Mouse (Mus musculus) forebrain, embryonic 13.5 days (tissue): ENCODE data around the gene Ecpas. TPM values are rescaled to one million over a fixed set of nuclear protein-coding genes. Genes with fewer than 3 reads are reported as not detected.

Source experiments
- ATAC-seq: fragments of 200-750 bp; cut with Nextera tagmentation; 2 replicates; pipeline ENCODE4 v1.8.0; 2017
- H3K27ac ChIP-seq: fragments of 300-500 bp; sonication (generic); 2 replicates; pipeline ENCODE4 v1.5.1; 2015; ENCODE audit warnings: inconsistent platforms, mild to moderate bottlenecking, moderate library complexity
- H3K27me3 ChIP-seq: fragments of 300-500 bp; sonication (generic); 2 replicates; pipeline ENCODE4 v1.6.1; 2015; ENCODE audit warnings: mild to moderate bottlenecking, inconsistent platforms
- H3K36me3 ChIP-seq: fragments of 300-500 bp; sonication (generic); 2 replicates; pipeline ENCODE4 v1.6.1; 2015; ENCODE audit warnings: mild to moderate bottlenecking, inconsistent platforms; ENCODE audit not compliant: poor library complexity, severe bottlenecking
- H3K4me1 ChIP-seq: fragments of 300-500 bp; sonication (generic); 2 replicates; pipeline ENCODE4 v1.6.1; 2015; ENCODE audit warnings: inconsistent platforms
- H3K4me2 ChIP-seq: fragments of 300-500 bp; sonication (generic); 2 replicates; pipeline ENCODE4 v1.6.1; 2015; ENCODE audit warnings: inconsistent platforms, mild to moderate bottlenecking, moderate library complexity
- H3K4me3 ChIP-seq: fragments of 300-500 bp; sonication (generic); 2 replicates; pipeline ENCODE4 v1.5.1; 2015; ENCODE audit warnings: mild to moderate bottlenecking, inconsistent platforms
- H3K9ac ChIP-seq: fragments of 300-500 bp; sonication (generic); 2 replicates; pipeline ENCODE4 v1.6.1; 2015; ENCODE audit warnings: mild to moderate bottlenecking, inconsistent platforms
- H3K9me3 ChIP-seq: fragments of 300-500 bp; sonication (generic); replicated peaks from 2 replicates; pipeline ENCODE4 v1.6.1; 2016; ENCODE audit warnings: inconsistent platforms
- WGBS: fragments of 180-500 bp; shearing (Covaris S2); methylation state at CpG from one replicate; pipeline ENCODE4 v1.1.7; 2015; 5-methylcytosine and 5-hydroxymethylcytosine counted together
- polyA plus RNA-seq: library from polyadenylated mRNA; unstranded; fragments of >200 nt; fragmentation: Nextera tagmentation; extraction: Ambion mirVana; gene quantifications from 2 replicates; pipeline ENCODE4 v1.2.1, GENCODE M21; 2015

The Ecpas gene
- polyA plus RNA-seq, 1 experiment from 2014 or later: 24.7 TPM

GRCm38 (mm10) chr4:58907453-58907852 lies 5.1 kb downstream of the Ecpas start:
- no peak for ATAC-seq
- no peaks in the 10 kb centered on the region for H3K36me3 ChIP-seq
- H3K4me1 ChIP-seq: peaks cover 20% of the 10 kb centered on the region
- H3K4me2 ChIP-seq: no peak overlapping the region
- H3K27ac ChIP-seq: no peak overlapping the region
- WGBS: 97% methylated on average over 1 of the region's 1 CpGs
- H3K27me3 ChIP-seq: no peaks in the 10 kb centered on the region
- no peak overlapping the region for H3K4me3 ChIP-seq
- no peak overlapping the region for H3K9ac ChIP-seq
- H3K9me3 ChIP-seq: no peaks in the 10 kb centered on the region

DNA sequence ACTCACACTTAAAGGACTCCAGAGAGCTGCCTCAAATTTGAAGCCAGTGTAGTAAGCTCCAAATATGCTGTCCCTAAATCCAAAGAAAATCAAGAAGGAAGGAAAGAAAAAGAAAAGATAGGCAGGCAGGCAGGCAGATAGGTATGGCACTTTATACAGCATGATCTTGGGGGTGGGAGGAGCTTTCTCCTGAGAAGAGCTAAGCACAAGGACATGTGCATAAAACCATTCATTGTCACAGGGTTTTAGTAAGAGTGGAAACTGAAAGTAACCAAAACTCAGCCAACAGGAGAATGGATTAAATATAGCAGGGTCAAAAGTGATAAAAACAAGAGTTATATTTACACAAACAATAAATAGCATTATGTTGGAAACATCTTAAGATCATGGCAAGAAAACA lies 14.2 kb downstream of the Ecpas start:
- Histone ChIP-seq H3K4me2 (no peak overlapping the region), H3K27me3 (no peaks in the 10 kb centered on the region), H3K36me3 (no peaks in the 10 kb centered on the region), H3K4me1 (peaks cover 9% of the 10 kb centered on the region), H3K4me3 (no peak overlapping the region), H3K27ac (no peak overlapping the region), H3K9me3 (no peaks in the 10 kb centered on the region), H3K9ac (no peak overlapping the region)
- no peak for ATAC-seq

- Histone ChIP-seq H3K4me3 (no peak overlapping the region), H3K4me1 (no peaks in the 10 kb centered on the region), H3K9me3 (no peaks in the 10 kb centered on the region), H3K4me2 (no peak overlapping the region), H3K9ac (no peak overlapping the region), H3K36me3 (no peaks in the 10 kb centered on the region), H3K27ac (no peak overlapping the region), H3K27me3 (no peaks in the 10 kb centered on the region)
- WGBS: 71% methylated on average over 4 of the region's 4 CpGs
- ATAC-seq: no peak
Measured at GRCm38 (mm10) chr4:58897436-58897835, 15.1 kb downstream of the Ecpas start.

DNA sequence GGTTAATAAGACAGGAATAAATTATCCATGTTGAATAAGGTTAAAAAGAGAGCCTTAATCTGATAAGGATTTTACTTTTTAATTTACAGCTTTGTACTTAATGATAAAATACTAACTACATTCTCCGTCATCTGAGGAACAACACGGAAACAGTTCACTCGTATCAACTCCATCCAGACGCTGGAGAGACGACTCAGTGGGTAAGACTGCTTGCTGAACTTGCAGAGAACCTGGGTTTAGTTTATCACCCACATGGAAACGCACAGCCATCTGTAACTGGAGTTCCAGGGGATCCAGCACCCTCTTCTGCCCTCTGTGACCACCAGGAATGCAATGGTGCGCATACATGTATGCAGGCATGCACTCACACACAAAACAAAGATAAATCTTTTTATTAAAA lies 18.1 kb downstream of the Ecpas start:
- no peak for ATAC-seq
- H3K4me3 ChIP-seq: no peak overlapping the region
- H3K4me1 ChIP-seq: no peaks in the 10 kb centered on the region
- H3K4me2 ChIP-seq: no peak overlapping the region
- WGBS: 90% methylated on average over 7 of the region's 7 CpGs
- no peaks in the 10 kb centered on the region for H3K27me3 ChIP-seq
- H3K27ac ChIP-seq: no peak overlapping the region
- H3K9me3 ChIP-seq: no peaks in the 10 kb centered on the region
- no peak overlapping the region for H3K9ac ChIP-seq
- no peaks in the 10 kb centered on the region for H3K36me3 ChIP-seq

GRCm38 (mm10) chr4:58890035-58890782 lies 22.3 kb downstream of the Ecpas start:
- H3K9ac ChIP-seq: no peak overlapping the region
- WGBS: 95% methylated on average over 4 of the region's 4 CpGs
- H3K36me3 ChIP-seq: no peaks in the 10 kb centered on the region
- H3K4me1 ChIP-seq: no peaks in the 10 kb centered on the region
- H3K4me2 ChIP-seq: no peak overlapping the region
- ATAC-seq: no peak
- no peaks in the 10 kb centered on the region for H3K9me3 ChIP-seq
- H3K27ac ChIP-seq: no peak overlapping the region
- no peaks in the 10 kb centered on the region for H3K27me3 ChIP-seq
- H3K4me3 ChIP-seq: no peak overlapping the region

DNA sequence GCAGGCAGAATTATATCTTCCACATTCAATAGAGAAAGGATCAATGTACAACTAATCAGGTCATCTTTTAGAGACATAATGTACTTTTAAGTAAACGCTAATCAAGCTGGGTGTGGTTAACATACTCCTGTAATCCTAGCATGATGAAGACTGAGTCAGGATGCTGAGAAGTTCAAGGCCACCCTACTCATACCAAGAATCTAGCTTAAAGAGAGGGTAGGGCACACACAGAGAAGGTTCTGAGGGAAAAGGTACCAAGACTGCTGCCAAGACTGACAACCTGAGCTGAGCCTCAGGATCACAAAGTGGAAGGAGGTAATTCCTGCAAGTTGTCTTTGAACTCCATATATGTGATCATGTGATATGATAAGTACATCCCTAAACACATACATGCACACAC lies 24.0 kb downstream of the Ecpas start:
- Histone ChIP-seq H3K27me3 (no peaks in the 10 kb centered on the region), H3K4me3 (no peak overlapping the region), H3K27ac (no peak overlapping the region), H3K36me3 (no peaks in the 10 kb centered on the region), H3K4me1 (no peaks in the 10 kb centered on the region), H3K9me3 (no peaks in the 10 kb centered on the region), H3K4me2 (no peak overlapping the region), H3K9ac (no peak overlapping the region)
- ATAC-seq: no peak
- WGBS: 95% methylated on average over 1 of the region's 1 CpGs

DNA sequence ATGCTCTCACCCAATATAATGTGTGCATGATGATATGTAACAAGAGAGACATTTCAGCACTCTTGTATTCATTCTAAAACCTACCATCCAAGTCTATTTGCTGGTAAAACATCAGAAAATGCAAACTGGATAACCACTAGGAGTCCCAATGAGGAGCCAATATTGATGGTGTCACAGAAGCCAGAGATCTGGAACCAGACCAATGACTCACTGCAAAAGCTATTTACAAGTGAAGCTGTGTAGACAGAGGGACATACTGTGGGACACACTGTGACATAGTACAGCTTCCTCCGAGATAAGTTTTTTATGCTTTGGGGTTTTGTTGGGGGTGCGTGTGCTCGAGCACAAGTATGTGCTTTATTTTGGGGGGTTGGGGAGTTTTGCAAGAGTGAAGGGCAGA lies 24.9 kb downstream of the Ecpas start:
- H3K36me3 ChIP-seq: no peaks in the 10 kb centered on the region
- ATAC-seq: no peak
- no peak overlapping the region for H3K9ac ChIP-seq
- no peaks in the 10 kb centered on the region for H3K4me1 ChIP-seq
- H3K27ac ChIP-seq: no peak overlapping the region
- H3K9me3 ChIP-seq: no peaks in the 10 kb centered on the region
- H3K27me3 ChIP-seq: no peaks in the 10 kb centered on the region
- WGBS: 94% methylated on average over 3 of the region's 3 CpGs
- H3K4me2 ChIP-seq: no peak overlapping the region
- H3K4me3 ChIP-seq: no peak overlapping the region

DNA sequence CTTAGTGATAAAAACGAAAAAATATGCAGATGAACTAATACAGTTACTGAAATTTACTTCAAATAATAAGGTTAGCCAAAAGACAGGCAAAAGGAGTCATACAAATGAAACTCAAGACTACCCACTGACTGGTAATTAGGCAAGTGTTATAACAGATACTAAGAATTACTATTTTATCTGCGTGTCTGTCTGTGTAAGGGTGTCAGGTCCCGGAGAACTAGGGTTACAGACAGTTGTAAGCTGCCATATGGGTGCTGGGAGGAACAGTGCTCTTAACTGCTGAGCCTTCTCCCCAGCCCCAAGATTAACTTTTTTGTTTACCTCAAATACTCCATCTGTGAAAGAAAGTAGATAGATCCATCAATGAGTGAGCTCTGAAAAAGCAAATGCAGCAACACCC lies 25.8 kb downstream of the Ecpas start:
- Histone ChIP-seq H3K27me3 (no peaks in the 10 kb centered on the region), H3K27ac (no peak overlapping the region), H3K4me1 (no peaks in the 10 kb centered on the region), H3K36me3 (peaks cover 1% of the 10 kb centered on the region; the same call in 1 of the 2 replicates), H3K9ac (no peak overlapping the region), H3K4me2 (no peak overlapping the region), H3K9me3 (no peaks in the 10 kb centered on the region), H3K4me3 (no peak overlapping the region)
- no peak for ATAC-seq
- 88% methylated on average over 3 of the region's 3 CpGs for WGBS

- Histone ChIP-seq H3K9ac (no peak overlapping the region), H3K27ac (no peak overlapping the region), H3K4me1 (no peaks in the 10 kb centered on the region), H3K36me3 (peaks cover 3% of the 10 kb centered on the region; the same call in 1 of the 2 replicates), H3K4me2 (no peak overlapping the region), H3K4me3 (no peak overlapping the region), H3K9me3 (no peaks in the 10 kb centered on the region), H3K27me3 (no peaks in the 10 kb centered on the region)
- WGBS: 84% methylated on average over 5 of the region's 5 CpGs
- no peak for ATAC-seq
Measured at GRCm38 (mm10) chr4:58885341-58885740, 27.2 kb downstream of the Ecpas start.

GRCm38 (mm10) chr4:58883841-58884240 lies 28.7 kb downstream of the Ecpas start:
- H3K36me3 ChIP-seq: peaks cover 3% of the 10 kb centered on the region; the same call in 1 of the 2 replicates
- H3K9me3 ChIP-seq: no peaks in the 10 kb centered on the region
- H3K4me1 ChIP-seq: no peaks in the 10 kb centered on the region
- WGBS: 77% methylated on average over 2 of the region's 2 CpGs
- no peaks in the 10 kb centered on the region for H3K27me3 ChIP-seq
- no peak overlapping the region for H3K4me3 ChIP-seq
- no peak for ATAC-seq
- no peak overlapping the region for H3K4me2 ChIP-seq
- no peak overlapping the region for H3K27ac ChIP-seq
- no peak overlapping the region for H3K9ac ChIP-seq

DNA sequence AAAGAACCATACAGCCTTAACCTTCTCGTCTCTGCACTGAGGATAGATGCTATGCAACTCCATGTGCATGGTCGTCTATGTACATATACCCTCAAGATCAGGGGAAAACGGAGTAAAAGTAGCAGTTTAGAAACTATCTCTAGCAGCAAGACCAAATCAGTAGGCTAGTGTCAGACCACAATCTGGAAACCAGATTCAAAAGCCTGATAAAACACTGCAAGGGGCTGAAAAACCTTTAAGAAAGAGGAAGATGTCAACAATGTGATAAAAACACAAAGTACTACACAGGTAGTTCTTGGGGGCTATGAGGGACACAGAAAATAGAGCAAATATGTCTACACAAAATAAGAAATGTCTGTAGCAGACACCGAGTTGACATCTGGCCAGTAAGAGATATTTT lies 38.2 kb downstream of the Ecpas start:
- no peak for ATAC-seq
- 93% methylated on average over 4 of the region's 4 CpGs for WGBS

GRCm38 (mm10) chr4:58867242-58867641 lies 45.3 kb downstream of the Ecpas start:
- ATAC-seq: no peak
- Histone ChIP-seq H3K4me3 (no peak overlapping the region), H3K27me3 (no peaks in the 10 kb centered on the region), H3K4me1 (no peaks in the 10 kb centered on the region), H3K27ac (no peak overlapping the region), H3K9me3 (no peaks in the 10 kb centered on the region), H3K4me2 (no peak overlapping the region), H3K36me3 (peaks cover 4% of the 10 kb centered on the region; the same call in 1 of the 2 replicates), H3K9ac (no peak overlapping the region)
- 94% methylated on average over 6 of the region's 6 CpGs for WGBS

More for the DNA sequence above, 38.2 kb downstream of the Ecpas start:
- no peaks in the 10 kb centered on the region for H3K9me3 ChIP-seq
- no peak overlapping the region for H3K4me3 ChIP-seq
- no peak overlapping the region for H3K27ac ChIP-seq
- no peaks in the 10 kb centered on the region for H3K4me1 ChIP-seq
- no peaks in the 10 kb centered on the region for H3K27me3 ChIP-seq
- H3K36me3 ChIP-seq: peaks cover 7% of the 10 kb centered on the region
- no peak overlapping the region for H3K9ac ChIP-seq
- H3K4me2 ChIP-seq: no peak overlapping the region

- Histone ChIP-seq H3K4me1 (no peaks in the 10 kb centered on the region), H3K36me3 (peaks cover 29% of the 10 kb centered on the region), H3K27me3 (no peaks in the 10 kb centered on the region), H3K9ac (no peak overlapping the region), H3K4me2 (no peak overlapping the region), H3K27ac (no peak overlapping the region), H3K4me3 (no peak overlapping the region), H3K9me3 (no peaks in the 10 kb centered on the region)
- ATAC-seq: no peak
- 93% methylated on average over 3 of the region's 3 CpGs for WGBS
Measured at GRCm38 (mm10) chr4:58832908-58833307, 79.6 kb downstream of the Ecpas start.
